Mouse (Mus musculus) ES-E14 (cell line): ENCODE data around the gene Mrgbp. TPM values are rescaled to one million over a fixed set of nuclear protein-coding genes. Genes with fewer than 3 reads are reported as not detected.
A peak's percentile ranks its signal among the peaks of the same experiment; 100 is the strongest.

Experiments used
- DNase-seq: peaks from one replicate; pipeline ENCODE4 v3.0.0-alpha.2; 2013; ENCODE audit warnings: low read depth, low spot score
- H3K27ac ChIP-seq: 2 replicates; pipeline ENCODE4 v1.5.1; 2012; ENCODE audit warnings: low read depth, mild to moderate bottlenecking, low read length, moderate library complexity, mixed read lengths; ENCODE audit not compliant: poor library complexity, insufficient read depth, severe bottlenecking
- H3K36me3 ChIP-seq: 2 replicates; pipeline ENCODE4 v1.6.1; 2012; ENCODE audit warnings: mild to moderate bottlenecking, low read length, moderate library complexity, mixed read lengths; ENCODE audit not compliant: control insufficient read depth, poor library complexity, insufficient read depth, severe bottlenecking
- H3K4me1 ChIP-seq, 2 experiments: fragments of 150-350 bp in 1 of 2; sonication (generic) in 1 of 2; 2 replicates each; pipeline ENCODE4 v1.6.1; 2012; ENCODE audit warnings: low read length in 2 of 2, mild to moderate bottlenecking in 1 of 2, mixed read lengths in 1 of 2; ENCODE audit not compliant: control insufficient read depth in 2 of 2, insufficient read depth in 2 of 2, poor library complexity in 1 of 2
- H3K4me3 ChIP-seq, 2 experiments: fragments of 150-350 bp in 1 of 2; sonication (generic) in 1 of 2; 2 replicates each; pipeline ENCODE4 v1.5.1; 2012; ENCODE audit warnings: low read length in 2 of 2, low read depth in 1 of 2, mild to moderate bottlenecking in 1 of 2, mixed read lengths in 1 of 2; ENCODE audit not compliant: insufficient read depth in 1 of 2, poor library complexity in 1 of 2, severe bottlenecking in 1 of 2
- H3K9ac ChIP-seq: 2 replicates; pipeline ENCODE4 v1.6.1; 2012; ENCODE audit warnings: low read depth, mild to moderate bottlenecking, low read length, mixed read lengths; ENCODE audit not compliant: poor library complexity, insufficient read depth, severe bottlenecking
- H3K9me3 ChIP-seq: fragments of 150-350 bp; sonication (generic); 2 replicates; pipeline ENCODE4 v1.6.1; 2012; ENCODE audit warnings: low read depth, mild to moderate bottlenecking, low read length; ENCODE audit not compliant: control insufficient read depth, insufficient read depth
- CHD2 ChIP-seq: IDR thresholded peaks from 2 replicates; pipeline ENCODE4 v1.6.1; 2014; ENCODE audit warnings: mild to moderate bottlenecking, low read depth, low read length, inconsistent platforms
- HCFC1 ChIP-seq: IDR thresholded peaks from 2 replicates; pipeline ENCODE4 v1.6.1; 2012; ENCODE audit warnings: low read length, inconsistent platforms, borderline replicate concordance; ENCODE audit not compliant: insufficient read depth
- MAFK ChIP-seq: IDR thresholded peaks from 2 replicates; pipeline ENCODE4 v1.6.1; 2014; ENCODE audit warnings: mild to moderate bottlenecking, low read depth, low read length, inconsistent platforms; ENCODE audit not compliant: insufficient read depth
- ZC3H11A ChIP-seq: IDR thresholded peaks from 2 replicates; pipeline ENCODE4 v1.6.1; 2012; ENCODE audit warnings: low read depth, mild to moderate bottlenecking, inconsistent platforms, low read length, borderline replicate concordance
- ZNF384 ChIP-seq: IDR thresholded peaks from 2 replicates; pipeline ENCODE4 v1.6.1; 2012; ENCODE audit warnings: low read depth, low read length, inconsistent platforms
- in situ Hi-C, 2 experiments: fragments of 600-800 bp; cut with MboI; formaldehyde crosslinking; loops; one replicate each; pipeline ENCODE4 v1.15.1; 2025; ENCODE audit warnings: low sequenced_read_pairs in 2 of 2, inconsistent platforms in 1 of 2; ENCODE audit not compliant: unreplicated experiment in 2 of 2
- total RNA-seq: library from RNA; depleted of rRNA; stranded (reverse); fragments of 300-350 nt; gene quantifications from 2 replicates; pipeline ENCODE4 v1.2.3, GENCODE M21; 2012

Mrgbp gene
- total RNA-seq, 1 experiment = 27.2 TPM

DNA sequence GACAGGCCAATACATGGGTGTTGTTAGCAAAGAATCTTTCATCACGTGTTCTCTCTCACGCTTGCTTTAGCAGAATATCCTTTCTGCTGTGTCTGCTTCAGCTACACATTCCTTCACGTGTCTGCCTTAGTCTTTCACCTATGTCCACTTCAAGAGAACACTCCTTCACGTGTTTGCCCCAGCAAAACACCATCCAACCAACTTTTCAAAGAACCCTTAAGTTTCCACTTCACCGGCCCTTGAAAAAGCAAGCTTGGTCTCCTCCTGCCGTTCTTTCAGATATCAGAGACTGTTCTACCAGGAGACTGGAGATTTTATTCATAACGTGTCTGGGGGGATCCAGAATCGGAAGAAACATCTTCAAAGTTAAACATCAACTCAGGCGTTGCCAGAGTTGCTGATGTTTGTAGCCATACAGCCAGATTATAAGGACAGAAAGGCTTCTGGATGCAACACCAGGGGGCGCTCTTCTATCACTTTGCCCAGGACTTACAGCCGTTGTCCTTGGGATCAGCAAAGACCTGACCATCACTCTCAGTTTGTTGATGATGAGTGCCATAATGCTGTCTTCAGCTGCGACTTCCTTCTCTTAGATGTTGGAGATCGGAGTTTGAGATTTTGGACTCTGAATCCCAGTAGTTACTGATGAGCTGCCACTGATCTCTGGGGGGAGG, 14.7 kb upstream of the Mrgbp start:
- TF ChIP-seq MAFK = no peak
- TF ChIP-seq HCFC1 = no peak
- TF ChIP-seq ZNF384 = no peak
- peak; percentile 79 for TF ChIP-seq ZC3H11A
- no peak for TF ChIP-seq CHD2
- no peak overlapping the region for H3K9ac ChIP-seq
- H3K4me1 ChIP-seq = no peaks in the 10 kb centered on the region
- H3K9me3 ChIP-seq = no peaks in the 10 kb centered on the region
- no peak overlapping the region for H3K27ac ChIP-seq
- DNase-seq = peak; percentile 74
- H3K4me3 ChIP-seq = no peak overlapping the region
- in situ Hi-C loops = loop anchor here in 1 of 2 experiments (25.0 kb wide), 1 partner anchor 221 kb away; the partner anchor contains the start of gene Bhlhe23
- no peaks in the 10 kb centered on the region for H3K36me3 ChIP-seq

DNA sequence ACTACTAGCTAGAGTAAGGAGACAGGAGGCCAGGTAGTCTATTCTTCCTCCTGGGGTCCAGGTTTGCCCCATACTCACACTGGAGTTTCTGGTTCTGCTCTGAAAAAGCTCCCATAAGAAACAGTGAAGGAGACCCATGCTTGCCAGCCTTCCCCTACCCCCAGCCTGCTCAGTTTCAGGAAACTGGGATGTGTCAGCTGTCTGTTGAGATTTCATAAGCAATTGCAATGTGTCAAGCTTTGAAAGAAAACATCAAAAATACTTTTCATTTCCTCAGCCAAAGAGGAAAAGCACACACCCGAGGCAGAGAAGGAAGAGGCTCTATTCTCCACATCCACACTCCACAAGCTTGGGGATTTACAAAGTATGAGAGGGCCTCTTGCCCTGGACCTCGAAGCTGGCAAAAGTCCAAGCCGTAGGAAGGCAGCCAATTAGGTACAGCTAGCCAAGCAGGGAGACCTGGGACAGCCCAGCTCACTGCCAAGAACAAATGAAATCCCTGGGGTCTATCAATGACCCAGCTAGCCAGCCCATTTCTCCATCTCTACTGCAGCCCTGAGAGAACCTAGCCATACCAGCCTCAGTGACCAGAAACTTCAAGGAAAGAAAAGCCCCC, 12.0 kb upstream of the Mrgbp start:
- TF ChIP-seq CHD2 = no peak
- Histone ChIP-seq H3K4me1 (no peaks in the 10 kb centered on the region), H3K27ac (no peak overlapping the region), H3K9ac (no peak overlapping the region), H3K4me3 (no peak overlapping the region), H3K9me3 (no peaks in the 10 kb centered on the region), H3K36me3 (no peaks in the 10 kb centered on the region)
- no peak for DNase-seq
- in situ Hi-C loops = loop anchor here in 1 of 2 experiments (25.0 kb wide), 1 partner anchor 218 kb away; the partner anchor contains the start of gene Bhlhe23

DNA sequence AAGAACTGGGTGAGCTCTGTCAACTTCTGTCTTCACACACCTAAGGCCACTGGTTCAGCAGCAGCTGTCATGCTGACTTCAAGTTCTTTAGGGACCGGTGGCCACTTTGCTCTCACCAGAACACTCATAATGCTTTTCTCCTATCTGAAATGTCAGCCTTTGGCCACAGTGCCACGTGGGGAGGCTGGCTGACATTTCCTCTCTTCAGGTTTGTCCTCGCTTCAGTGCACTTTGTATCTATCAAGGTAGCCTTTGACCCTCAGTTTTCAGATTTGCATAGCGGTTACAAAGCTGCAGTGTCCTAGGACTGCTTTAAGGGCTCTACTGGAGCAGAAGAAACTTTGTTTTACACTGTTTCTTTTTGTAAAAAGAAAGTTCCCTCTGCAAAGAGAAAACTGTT, 4.6 kb upstream of the Mrgbp start:
- TF ChIP-seq CHD2 = no peak
- TF ChIP-seq ZNF384 = no peak
- TF ChIP-seq ZC3H11A = no peak
- no peak for TF ChIP-seq HCFC1
- no peak for TF ChIP-seq MAFK
- H3K4me3 ChIP-seq = no peak overlapping the region
- H3K9ac ChIP-seq = no peak overlapping the region
- H3K27ac ChIP-seq = no peak overlapping the region
- no peaks in the 10 kb centered on the region for H3K4me1 ChIP-seq
- DNase-seq = no peak
- no peaks in the 10 kb centered on the region for H3K36me3 ChIP-seq
- H3K9me3 ChIP-seq = no peaks in the 10 kb centered on the region
- in situ Hi-C loops = loop anchor here in 1 of 2 experiments (10.0 kb wide), 1 partner anchor 178 kb away; no protein-coding TSS in a partner anchor

DNA sequence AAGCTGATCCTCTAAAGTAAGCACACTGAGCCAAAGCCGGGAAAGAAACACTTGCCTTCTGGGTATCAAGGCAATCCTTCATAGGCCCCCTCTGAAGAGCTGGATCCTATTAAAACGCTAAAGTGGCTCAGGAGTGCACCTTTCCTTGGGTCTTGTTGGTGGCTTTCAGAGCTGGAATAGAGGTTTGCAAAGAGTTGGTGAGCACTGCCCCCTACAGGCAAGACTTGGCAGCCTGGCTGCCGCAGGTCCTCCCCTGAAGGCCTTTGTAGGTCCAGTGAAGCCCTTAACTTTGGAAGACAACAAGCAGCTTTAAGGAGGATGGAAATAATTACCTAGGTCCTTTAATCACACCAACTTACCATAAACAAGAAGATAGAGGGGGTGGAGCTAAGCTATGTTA, 2.4 kb upstream of the Mrgbp start:
- in situ Hi-C loops = loop anchor here in 1 of 2 experiments (10.0 kb wide), 1 partner anchor 176 kb away; no protein-coding TSS in a partner anchor
- no peak for TF ChIP-seq MAFK
- peak; percentile 59; the same call in 1 of the 2 replicates for TF ChIP-seq ZC3H11A
- TF ChIP-seq HCFC1 = no peak
- Histone ChIP-seq H3K9ac (no peak overlapping the region), H3K4me1 (peaks cover 0 to 6% of the 10 kb centered on the region in 2 experiments; a peak in 2 of 4 replicates), H3K9me3 (no peaks in the 10 kb centered on the region), H3K36me3 (no peaks in the 10 kb centered on the region; the same call in 1 of the 2 replicates), H3K27ac (no peak overlapping the region), H3K4me3 (no peak overlapping the region)
- DNase-seq = peak; percentile 56
